Mouse (Mus musculus) adrenal gland, postnatal 36 days (tissue): ENCODE results near the gene Megf11. TPM values are rescaled to one million over a fixed set of nuclear protein-coding genes. Genes with fewer than 3 reads are reported as not detected.
"Not testable (repeated sequence)": the region's sequence is repeated elsewhere in the genome, so short reads cannot be mapped to it uniquely, and the experiment has no call there.

ENCODE experiments used
- DNase-seq, 2 experiments: peaks; one replicate each; pipeline ENCODE4 v3.0.0; 2021; ENCODE audit warnings: mixed read lengths in 1 of 2
- total RNA-seq, 2 experiments: library from RNA; stranded (reverse); gene quantifications; 2 replicates each; pipeline ENCODE4 v1.2.3; 2021

Megf11 gene
- total RNA-seq, 2 experiments from 2014 or later = 0.36 to 0.79 TPM

DNA sequence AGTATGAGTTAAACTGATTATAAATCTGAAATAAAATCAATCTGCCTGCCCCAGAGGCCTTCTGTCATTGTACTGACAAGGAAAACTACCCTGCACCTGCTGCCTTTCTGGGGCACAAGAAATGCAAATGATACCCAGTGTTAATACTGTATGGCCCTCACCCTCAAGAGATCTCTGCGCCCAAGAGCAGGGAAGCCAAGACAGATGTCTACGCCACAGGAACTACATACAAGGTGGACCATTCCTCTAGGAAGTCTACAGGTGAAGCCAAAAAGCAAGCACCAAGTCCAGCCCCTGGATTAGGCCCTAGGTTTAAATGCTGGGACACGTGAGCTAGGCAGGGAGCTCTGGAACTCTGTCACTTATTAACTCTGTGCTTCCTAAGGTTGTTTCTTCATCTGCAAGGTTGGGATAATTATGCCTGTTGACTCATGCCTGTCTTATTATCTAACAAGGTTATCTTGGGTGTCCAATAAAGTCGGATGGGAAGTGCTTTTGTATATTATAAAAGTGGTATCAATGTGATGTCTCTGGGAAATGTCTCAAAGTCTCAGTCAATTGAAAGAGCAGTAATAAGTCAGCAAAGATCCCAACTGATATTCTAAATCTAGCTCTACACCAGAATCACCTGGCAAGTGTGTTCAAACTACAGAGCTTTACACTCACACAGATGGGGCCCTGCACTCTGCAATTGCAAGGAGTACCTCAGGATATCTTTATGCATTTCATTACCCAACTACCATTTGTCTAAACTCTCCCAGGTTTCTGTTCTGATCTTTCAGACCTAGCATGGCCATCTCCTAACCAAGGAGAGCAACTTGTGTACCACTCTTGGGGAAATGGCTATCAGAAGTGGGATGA, 315.3 kb downstream of the Megf11 start:
- DNase-seq = no peak

DNA sequence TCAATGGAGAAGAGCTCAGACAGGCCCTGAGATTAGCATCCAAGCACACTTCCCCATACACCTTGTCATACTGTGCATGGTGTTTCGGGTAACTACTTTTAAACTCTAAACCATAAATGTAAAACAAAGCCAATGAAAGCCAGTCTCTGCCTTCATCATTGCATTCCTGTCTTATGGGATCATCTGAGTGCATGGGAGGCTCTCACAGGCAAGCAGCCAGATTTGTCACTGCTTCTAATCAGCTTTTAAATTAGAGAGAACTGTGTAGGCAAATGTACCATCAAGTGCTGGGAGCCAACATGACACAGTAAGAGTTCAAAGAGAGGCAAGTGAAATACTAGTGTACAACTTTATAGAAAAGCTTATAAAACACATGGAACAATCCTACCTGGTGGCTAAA, 316.2 kb downstream of the Megf11 start:
- peak in 1 of 2 experiments; percentile 36 for DNase-seq

DNA sequence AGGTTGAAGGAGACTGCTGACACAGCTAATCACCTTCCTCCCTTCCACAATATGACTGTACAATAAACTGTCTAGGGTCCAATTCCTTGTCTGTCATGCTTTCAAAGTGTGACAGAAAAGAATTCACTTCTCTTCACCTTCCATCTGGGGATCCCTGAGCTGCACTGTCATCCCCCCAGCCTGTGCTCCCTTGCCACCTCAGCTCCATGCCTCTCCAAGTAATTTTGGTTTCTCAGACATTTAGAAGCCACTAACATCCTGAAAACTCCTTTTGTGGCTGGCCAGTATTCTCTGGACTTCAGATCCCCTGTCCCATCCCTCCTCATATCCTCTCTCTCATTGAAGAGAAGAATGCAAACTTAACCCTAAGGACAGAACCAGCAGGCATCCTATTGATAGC, 317.0 kb downstream of the Megf11 start:
- no peak for DNase-seq

- DNase-seq = peak in 1 of 2 experiments; percentile 25
These were observed 317.5 kb downstream of the Megf11 start for GRCm38 (mm10) chr9:64702937-64703336.

DNA sequence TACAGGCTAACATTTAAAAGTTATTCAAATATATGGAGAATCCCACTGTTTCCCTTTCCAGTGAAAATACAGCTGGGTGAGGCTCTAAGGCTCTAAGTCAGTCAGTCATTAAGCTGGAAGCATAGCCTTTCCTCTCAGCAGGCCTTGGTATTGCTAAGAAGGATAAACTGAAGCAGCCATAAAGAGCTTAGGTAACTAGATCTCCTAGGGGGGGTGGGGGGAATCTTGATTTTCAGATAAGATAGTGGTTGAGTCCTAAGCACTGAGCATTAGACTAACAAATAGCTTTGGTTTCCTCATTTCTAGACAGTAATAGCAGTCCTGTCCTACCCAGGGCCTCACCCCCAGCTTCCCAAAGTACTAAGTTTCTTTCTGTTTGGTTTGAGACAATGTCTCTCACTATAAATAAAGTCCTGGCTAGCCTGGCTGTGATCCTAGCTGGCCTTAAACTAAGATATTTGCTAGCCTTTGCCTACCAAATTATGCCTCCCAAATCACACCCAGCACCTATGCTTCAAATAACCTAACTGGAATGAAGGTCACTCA, 318.1 kb downstream of the Megf11 start:
- DNase-seq = no peak

DNA sequence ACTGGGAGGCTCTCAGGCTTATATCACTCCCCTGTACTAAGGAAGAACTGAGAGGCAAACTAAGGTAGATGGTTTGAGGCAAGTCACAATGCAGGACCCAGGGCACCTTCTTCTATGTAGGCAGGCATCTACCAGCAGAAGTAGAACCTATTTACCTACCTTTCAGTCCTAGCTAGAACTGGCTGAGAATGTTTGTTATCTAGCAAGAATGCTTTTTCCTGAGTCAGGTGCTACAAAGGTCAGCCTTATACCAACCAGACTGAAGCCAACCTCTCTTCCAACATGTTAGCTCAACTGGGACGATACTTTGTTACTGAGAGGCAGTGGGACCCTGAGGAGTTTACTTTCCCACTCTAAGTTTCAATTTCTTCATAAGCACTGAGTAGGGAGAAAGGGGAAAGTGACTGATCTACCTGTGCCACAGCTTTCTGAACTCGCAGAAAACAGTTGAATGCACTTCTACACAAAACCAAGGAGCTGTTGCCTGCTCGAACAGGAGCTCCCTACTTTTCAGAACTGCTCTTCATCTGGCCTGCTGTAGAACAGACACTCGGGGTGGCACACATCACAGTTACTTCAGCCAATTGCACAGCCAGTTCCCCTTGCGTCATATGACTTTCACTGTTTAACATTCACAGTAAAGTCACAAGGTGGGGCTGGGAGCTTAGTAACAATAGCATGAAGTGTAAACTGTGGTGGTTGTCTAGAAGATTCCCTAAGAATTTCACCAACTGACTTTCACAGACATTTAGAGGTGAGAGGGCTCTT, 318.8 kb downstream of the Megf11 start:
- DNase-seq = no peak

- DNase-seq = not testable (repeated sequence)
These were observed 324.9 kb downstream of the Megf11 start for GRCm38 (mm10) chr9:64710291-64710690.

- DNase-seq = no peak
These were observed 334.2 kb downstream of the Megf11 start for GRCm38 (mm10) chr9:64719526-64720163.

DNA sequence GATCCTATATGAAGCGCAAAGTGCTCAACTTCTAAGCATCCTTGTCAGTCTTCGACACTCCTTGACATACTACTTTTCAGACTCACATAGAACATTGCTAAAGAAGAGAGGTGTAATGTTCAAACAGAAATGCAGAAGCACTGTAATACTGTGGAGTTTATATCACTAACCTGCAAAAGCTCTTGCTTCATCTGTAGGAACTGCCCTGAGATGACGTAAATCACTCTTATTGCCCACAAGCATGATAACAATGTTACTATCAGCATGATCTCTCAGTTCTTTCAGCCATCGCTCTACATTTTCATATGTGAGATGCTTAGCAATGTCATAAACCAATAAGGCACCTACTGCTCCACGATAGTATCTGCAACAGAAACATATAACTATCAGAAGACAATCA, 341.0 kb downstream of the Megf11 start:
- no peak for DNase-seq

DNA sequence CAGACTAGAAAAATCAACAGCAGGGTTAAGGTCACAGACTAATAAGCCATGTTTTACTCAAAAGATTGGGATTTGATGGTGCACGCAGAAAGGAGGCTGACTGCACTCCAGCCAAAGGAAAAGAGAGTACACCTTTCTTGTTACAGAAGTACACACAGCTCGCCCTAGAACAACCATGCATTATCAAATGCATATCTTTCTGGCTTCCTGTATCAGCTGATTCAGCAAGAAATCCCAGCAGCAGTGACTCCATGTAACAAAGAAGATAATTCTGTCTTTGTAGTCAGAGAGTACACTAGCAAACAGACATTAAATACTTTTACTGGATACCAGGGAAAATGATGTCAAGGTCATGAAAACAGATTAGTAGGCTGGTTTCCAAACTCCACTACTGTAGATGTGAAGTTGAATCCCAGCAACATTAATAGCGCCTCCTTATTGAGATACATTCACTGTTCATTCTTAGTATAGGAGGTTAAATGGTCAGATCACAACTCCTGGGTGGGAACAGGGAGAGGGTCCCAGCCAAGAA, 345.7 kb downstream of the Megf11 start:
- DNase-seq = peak in 1 of 2 experiments; percentile 9

DNA sequence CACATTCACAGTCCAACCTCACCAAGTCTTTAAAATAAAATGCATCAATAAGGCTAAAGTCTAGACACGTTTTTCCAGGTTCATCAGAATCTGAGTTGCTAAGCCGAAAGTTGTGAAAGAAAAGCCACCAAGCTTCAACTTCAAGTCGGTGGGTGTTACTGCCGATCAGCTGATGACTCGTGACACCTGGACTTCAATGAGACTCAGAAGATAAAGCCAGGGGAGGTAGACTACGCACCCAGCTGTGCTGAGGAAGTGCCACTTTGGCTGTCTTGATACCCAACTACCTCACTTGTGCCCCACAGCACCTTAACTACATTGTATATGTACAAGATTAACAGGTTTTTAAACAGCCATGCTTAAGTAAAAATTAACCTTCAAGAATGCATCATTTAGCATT, 348.7 kb downstream of the Megf11 start:
- no peak for DNase-seq

DNA sequence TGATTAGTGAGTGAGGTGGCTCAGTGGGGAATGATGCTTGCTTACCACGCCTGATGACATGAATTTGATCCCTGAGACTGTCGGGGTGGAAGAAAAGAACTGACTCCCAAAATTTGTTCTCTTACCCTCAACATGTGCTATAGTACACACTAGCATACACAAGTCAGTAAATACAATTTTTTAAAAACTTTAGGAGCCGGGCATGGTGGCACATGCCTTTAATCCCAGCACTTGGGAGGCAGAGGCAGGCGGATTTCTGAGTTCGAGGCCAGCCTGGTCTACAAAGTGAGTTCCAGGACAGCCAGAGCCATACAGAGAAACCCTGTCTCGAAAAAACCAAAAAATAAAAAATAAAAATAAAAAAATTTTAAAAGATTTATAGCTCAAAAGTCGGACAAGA, 349.6 kb downstream of the Megf11 start:
- DNase-seq = not testable (repeated sequence)

DNA sequence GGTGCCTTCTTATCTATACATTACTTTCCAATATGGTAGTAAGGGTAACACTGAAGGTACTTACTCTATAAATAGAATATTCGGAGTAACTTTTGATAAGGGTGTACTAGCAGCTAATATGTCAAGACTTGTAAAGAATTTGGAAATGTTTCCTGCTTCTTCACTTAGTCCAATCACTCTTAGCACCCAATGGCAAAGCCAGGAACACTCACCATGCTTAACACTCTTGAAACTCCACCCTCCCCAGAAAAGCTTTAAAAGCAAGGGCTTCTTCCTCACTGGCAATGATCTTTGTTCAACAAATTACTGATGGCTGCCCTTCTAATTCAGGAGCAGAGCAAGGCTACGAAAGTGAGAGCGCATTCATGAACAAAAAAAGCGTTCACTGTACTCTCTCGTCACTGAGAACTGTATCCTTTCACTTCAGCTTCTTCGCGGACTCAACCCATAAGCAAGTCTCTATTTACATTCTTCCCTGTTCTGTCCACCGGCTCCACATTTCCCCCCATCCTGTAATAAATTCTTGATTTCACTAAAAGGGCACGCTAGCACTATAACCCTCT, 350.7 kb downstream of the Megf11 start:
- DNase-seq = no peak

DNA sequence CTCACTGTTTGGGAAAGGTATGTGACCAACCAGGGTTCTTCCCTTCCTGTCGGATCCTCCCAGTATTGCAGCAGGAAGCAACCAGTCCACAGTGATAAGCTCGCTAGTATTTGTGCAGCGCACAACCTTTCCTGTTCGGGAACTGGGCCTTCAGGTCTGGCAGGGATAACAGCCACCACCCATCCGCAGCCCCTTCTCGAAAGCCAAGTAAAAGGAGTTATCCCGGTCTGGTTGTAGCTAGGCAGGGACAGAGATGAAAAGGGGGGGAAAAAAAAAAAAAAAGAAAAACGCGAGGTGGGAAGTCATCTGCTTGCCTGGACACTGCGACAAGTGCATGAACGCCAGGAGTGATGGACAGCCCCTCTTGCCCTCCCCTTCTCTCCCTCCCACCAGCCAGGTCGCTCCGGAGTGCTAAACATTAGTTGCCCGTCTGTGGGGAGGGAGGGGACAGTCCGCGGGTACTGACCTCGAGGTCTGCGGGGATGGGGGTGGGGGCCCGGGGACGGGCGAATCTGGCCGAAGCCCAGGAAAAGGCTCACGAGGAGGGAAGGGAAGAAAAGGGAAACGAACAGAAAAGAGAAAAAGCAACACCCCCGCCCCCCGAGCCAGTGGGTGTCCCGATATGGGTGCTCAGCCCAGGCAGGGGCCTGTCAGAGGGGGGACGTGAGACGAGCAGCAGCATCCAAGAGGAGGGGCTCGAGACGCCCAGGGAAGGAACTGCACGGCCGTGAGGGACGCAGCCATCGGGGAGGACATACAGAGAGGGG, 351.4 kb downstream of the Megf11 start:
- DNase-seq = peak; percentile 66 to 70

DNA sequence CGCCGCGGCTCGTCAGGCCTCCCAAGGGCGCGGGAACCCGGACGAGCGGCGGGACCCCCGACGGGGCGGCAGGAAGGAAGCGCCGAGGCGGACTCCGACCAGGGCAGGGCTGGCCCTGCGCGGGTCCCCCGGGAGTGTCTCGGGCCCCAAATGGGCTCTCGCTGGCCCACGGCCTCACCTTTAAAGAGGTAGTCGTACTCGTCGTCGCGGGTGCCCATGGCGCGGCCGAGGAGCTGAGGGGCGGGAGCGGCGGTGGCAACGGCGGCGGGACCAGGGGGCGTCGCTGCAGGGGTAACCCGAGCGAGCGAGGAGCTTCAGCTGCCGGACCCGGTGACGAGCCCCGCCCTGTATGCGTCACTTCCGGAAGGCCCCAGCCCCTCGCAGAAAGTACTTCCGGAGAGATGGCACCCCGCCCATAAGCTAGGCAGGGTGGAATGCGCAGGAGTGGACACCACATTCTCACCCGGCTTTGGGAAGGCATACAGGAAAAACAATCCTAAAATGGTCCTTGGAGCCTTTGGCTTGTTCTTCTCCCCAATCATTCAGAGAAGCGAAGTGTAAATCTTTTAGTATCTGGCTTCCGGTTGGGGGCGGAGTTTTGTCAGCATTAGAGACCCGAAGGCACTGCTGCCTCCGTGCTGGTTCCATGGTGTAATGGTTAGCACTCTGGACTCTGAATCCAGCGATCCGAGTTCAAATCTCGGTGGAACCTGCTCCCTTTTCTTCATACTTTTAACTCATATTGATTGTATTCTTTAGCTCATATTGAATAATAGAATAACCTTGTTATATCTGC, 352.2 kb downstream of the Megf11 start, which contains the start of gene Rab11a:
TSS of gene Rab11a (minus strand) at position 353 of the 796 bp plus-strand sequence.
- peak; percentile 97 to 99 for DNase-seq

DNA sequence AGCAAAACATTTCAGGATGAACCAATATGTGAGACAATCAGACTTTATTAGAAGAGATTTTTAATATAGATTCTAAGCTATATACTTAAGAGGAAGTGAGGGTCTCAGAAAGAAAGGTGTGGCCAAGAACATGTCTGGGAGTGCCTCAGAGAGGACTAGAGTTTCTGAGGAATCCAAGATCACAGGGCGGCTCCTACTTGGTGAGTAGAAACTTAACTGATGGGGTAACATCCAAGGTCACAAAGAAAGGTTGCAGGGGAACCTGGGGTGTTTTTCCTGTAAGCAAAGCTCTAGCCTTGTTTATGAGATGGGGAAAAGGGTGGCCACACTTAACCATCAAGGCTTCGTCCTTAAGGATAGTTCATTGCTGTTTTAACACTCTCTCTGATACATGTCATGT, 353.6 kb downstream of the Megf11 start:
- no peak for DNase-seq

- no peak for DNase-seq
These were observed 357.0 kb downstream of the Megf11 start for GRCm38 (mm10) chr9:64742453-64742852.

- no peak for DNase-seq
These were observed 362.3 kb downstream of the Megf11 start for GRCm38 (mm10) chr9:64747735-64748134.

- no peak for DNase-seq
These were observed 363.9 kb downstream of the Megf11 start for GRCm38 (mm10) chr9:64749314-64749713.

DNA sequence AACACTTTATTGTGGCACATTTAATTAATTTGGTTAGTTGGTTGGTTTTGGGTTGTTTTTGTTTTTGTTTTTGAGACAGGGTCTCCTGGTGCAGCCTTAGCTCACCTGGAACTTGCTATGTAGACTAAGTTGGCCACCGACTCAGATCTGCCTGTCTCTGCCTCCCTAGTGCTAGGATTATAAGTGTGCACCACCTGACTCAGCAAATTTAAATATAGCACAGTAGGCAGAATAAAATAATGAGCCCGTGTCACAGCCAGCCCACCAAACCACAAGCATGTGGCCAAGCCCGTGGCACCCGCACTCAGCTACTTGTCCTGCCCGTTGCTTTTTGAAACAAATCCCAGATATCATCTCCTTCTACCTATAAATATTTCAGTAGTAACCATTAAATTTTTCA, 367.1 kb downstream of the Megf11 start:
- no peak for DNase-seq
